Mouse (Mus musculus) hindbrain, embryonic 10.5 days (tissue): ENCODE data around the gene Nedd8. TPM values are rescaled to one million over a fixed set of nuclear protein-coding genes. Genes with fewer than 3 reads are reported as not detected.
A peak's percentile ranks its signal among the peaks of the same experiment; 100 is the strongest.

Source experiments
- DNase-seq: peaks from one replicate; pipeline ENCODE4 v3.0.0-alpha.2; 2017; ENCODE audit warnings: low spot score
- H3K27ac ChIP-seq: fragments of 300-500 bp; sonication (generic); 2 replicates; pipeline ENCODE4 v1.5.1; 2016; ENCODE audit warnings: mild to moderate bottlenecking, moderate library complexity
- H3K27me3 ChIP-seq: fragments of 300-500 bp; sonication (generic); 2 replicates; pipeline ENCODE4 v1.6.1; 2016; ENCODE audit warnings: mild to moderate bottlenecking; ENCODE audit not compliant: poor library complexity, insufficient read depth, severe bottlenecking
- H3K36me3 ChIP-seq: fragments of 300-500 bp; sonication (generic); 2 replicates; pipeline ENCODE4 v1.6.1; 2016; ENCODE audit warnings: mild to moderate bottlenecking, moderate library complexity
- H3K4me1 ChIP-seq: fragments of 300-500 bp; sonication (generic); replicated peaks from 2 replicates; pipeline ENCODE4 v1.6.1; 2016; ENCODE audit warnings: mild to moderate bottlenecking
- H3K4me3 ChIP-seq: fragments of 300-500 bp; sonication (generic); 2 replicates; pipeline ENCODE4 v1.5.1; 2016; ENCODE audit warnings: mild to moderate bottlenecking, moderate library complexity
- H3K9me3 ChIP-seq: fragments of 300-500 bp; sonication (generic); 2 replicates; pipeline ENCODE4 v1.6.1; 2016; ENCODE audit warnings: mild to moderate bottlenecking, moderate library complexity
- WGBS: fragments of 180-500 bp; shearing (Covaris S2); methylation state at CpG from one replicate; pipeline ENCODE4 v1.1.7; 2016; 5-methylcytosine and 5-hydroxymethylcytosine counted together
- polyA plus RNA-seq: library from polyadenylated mRNA; unstranded; fragments of >200 nt; fragmentation: Nextera tagmentation; extraction: Ambion mirVana; gene quantifications from 2 replicates; pipeline ENCODE4 v1.2.1, GENCODE M21; 2016

The Nedd8 gene
- polyA plus RNA-seq, 1 experiment from 2014 or later: 662 TPM

- Histone ChIP-seq H3K27ac (no peak overlapping the region), H3K4me1 (0 out of 2 replicates have a peak, but pooled peaks cover under 1% of the 10 kb centered on the region), H3K9me3 (no peaks in the 10 kb centered on the region), H3K4me3 (no peak overlapping the region), H3K27me3 (0 out of 2 replicates have a peak, but pooled peaks cover 3% of the 10 kb centered on the region), H3K36me3 (no peaks in the 10 kb centered on the region)
- no peak for DNase-seq
- 92% methylated on average over 8 of the region's 8 CpGs for WGBS
Observed at GRCm38 (mm10) chr14:55706051-55706600, 34.2 kb upstream of the Nedd8 start.

- H3K9me3 ChIP-seq: no peaks in the 10 kb centered on the region
- no peak for DNase-seq
- 0 out of 2 replicates have a peak, but pooled peaks cover 2% of the 10 kb centered on the region for H3K4me1 ChIP-seq
- WGBS: 69% methylated on average over 6 of the region's 6 CpGs
- no peaks in the 10 kb centered on the region for H3K27me3 ChIP-seq
- H3K27ac ChIP-seq: no peak overlapping the region
- no peak overlapping the region for H3K4me3 ChIP-seq
- no peaks in the 10 kb centered on the region for H3K36me3 ChIP-seq
Observed at GRCm38 (mm10) chr14:55702761-55703160, 30.8 kb upstream of the Nedd8 start.

- Histone ChIP-seq H3K4me3 (no peak overlapping the region), H3K9me3 (no peaks in the 10 kb centered on the region), H3K4me1 (0 out of 2 replicates have a peak, but pooled peaks cover 2% of the 10 kb centered on the region), H3K27ac (no peak overlapping the region), H3K36me3 (no peaks in the 10 kb centered on the region), H3K27me3 (no peaks in the 10 kb centered on the region)
- no peak for DNase-seq
- 64% methylated on average over 9 of the region's 9 CpGs for WGBS
Observed at GRCm38 (mm10) chr14:55701131-55701530, 29.2 kb upstream of the Nedd8 start.

- Histone ChIP-seq H3K27ac (no peak overlapping the region), H3K36me3 (no peaks in the 10 kb centered on the region), H3K4me3 (no peak overlapping the region), H3K9me3 (peaks cover 8% of the 10 kb centered on the region; the same call in 1 of the 2 replicates), H3K4me1 (0 out of 2 replicates have a peak, but pooled peaks cover 2% of the 10 kb centered on the region), H3K27me3 (no peaks in the 10 kb centered on the region)
- WGBS: 89% methylated on average over 4 of the region's 4 CpGs
- no peak for DNase-seq
Observed at GRCm38 (mm10) chr14:55697226-55697625, 25.3 kb upstream of the Nedd8 start.

GRCm38 (mm10) chr14:55689433-55689832, 17.5 kb upstream of the Nedd8 start:
- Histone ChIP-seq H3K27me3 (no peaks in the 10 kb centered on the region), H3K9me3 (peaks cover 5% of the 10 kb centered on the region; the same call in 1 of the 2 replicates), H3K4me3 (no peak overlapping the region), H3K27ac (no peak overlapping the region), H3K4me1 (no peaks in the 10 kb centered on the region), H3K36me3 (no peaks in the 10 kb centered on the region)
- 79% methylated on average over 10 of the region's 10 CpGs for WGBS
- DNase-seq: no peak

- peaks cover 36% of the 10 kb centered on the region for H3K36me3 ChIP-seq
- no peaks in the 10 kb centered on the region for H3K27me3 ChIP-seq
- H3K4me1 ChIP-seq: peaks cover 13% of the 10 kb centered on the region
- H3K4me3 ChIP-seq: peak overlapping the region; percentile 93
- H3K9me3 ChIP-seq: no peaks in the 10 kb centered on the region
- H3K27ac ChIP-seq: peak overlapping the region; percentile 93
- DNase-seq: no peak
- 17% methylated on average over 3 of the region's 3 CpGs for WGBS
Observed at GRCm38 (mm10) chr14:55682118-55682493, 10.2 kb upstream of the Nedd8 start.

GRCm38 (mm10) chr14:55681160-55682117, 9.5 kb upstream of the Nedd8 start, which contains the start of gene Tinf2:
Gene Tinf2 (minus strand): TSS chr14:55681820.
- WGBS: under 1% methylated on average over 66 of the region's 66 CpGs
- Histone ChIP-seq H3K27ac (peak within 1 kb of the TSS; percentile 93), H3K36me3 (peaks cover 42% of the 10 kb centered on the region)

GRCm38 (mm10) chr14:55677615-55678014, 5.7 kb upstream of the Nedd8 start:
- H3K4me3 ChIP-seq: no peak overlapping the region

More at GRCm38 (mm10) chr14:55681160-55682117, 9.5 kb upstream of the Nedd8 start, which contains the start of gene Tinf2:
- Histone ChIP-seq H3K4me1 (peaks cover 13% of the 10 kb centered on the region), H3K27me3 (no peaks in the 10 kb centered on the region), H3K4me3 (peak within 1 kb of the TSS; percentile 93), H3K9me3 (no peaks in the 10 kb centered on the region)
- DNase-seq: peak; percentile 95

GRCm38 (mm10) chr14:55672741-55673060, 777 bp upstream of the Nedd8 start:
- Histone ChIP-seq H3K9me3 (no peaks in the 10 kb centered on the region), H3K27me3 (no peaks in the 10 kb centered on the region), H3K27ac (peak overlapping the region; percentile 96; the same call in 1 of the 2 replicates), H3K4me3 (peak overlapping the region; percentile 74), H3K36me3 (peaks cover 44% of the 10 kb centered on the region), H3K4me1 (peaks cover 21% of the 10 kb centered on the region)
- WGBS: 79% methylated on average over 7 of the region's 7 CpGs
- DNase-seq: no peak

More at GRCm38 (mm10) chr14:55677615-55678014, 5.7 kb upstream of the Nedd8 start:
- Histone ChIP-seq H3K9me3 (no peaks in the 10 kb centered on the region), H3K36me3 (peaks cover 60% of the 10 kb centered on the region), H3K27me3 (no peaks in the 10 kb centered on the region), H3K4me1 (peaks cover 19% of the 10 kb centered on the region), H3K27ac (no peak overlapping the region)
- no peak for DNase-seq
- 85% methylated on average over 4 of the region's 4 CpGs for WGBS

GRCm38 (mm10) chr14:55671486-55671832, 465 bp downstream of the Nedd8 start:
- Histone ChIP-seq H3K27me3 (no peaks in the 10 kb centered on the region), H3K36me3 (peaks cover 37% of the 10 kb centered on the region), H3K4me1 (peaks cover 21% of the 10 kb centered on the region), H3K9me3 (no peaks in the 10 kb centered on the region), H3K4me3 (peak overlapping the region; percentile 74), H3K27ac (peak overlapping the region; percentile 96)
- 0% methylated on average over 12 of the region's 12 CpGs for WGBS
- no peak for DNase-seq

GRCm38 (mm10) chr14:55660636-55661035, 11.3 kb downstream of the Nedd8 start:
- DNase-seq: no peak
- Histone ChIP-seq H3K9me3 (no peaks in the 10 kb centered on the region), H3K27me3 (no peaks in the 10 kb centered on the region), H3K27ac (0 out of 2 replicates have a peak overlapping the region, but pooled peaks have one; percentile 89), H3K4me3 (peak overlapping the region; percentile 80), H3K36me3 (peaks cover 56% of the 10 kb centered on the region), H3K4me1 (peaks cover 12% of the 10 kb centered on the region)
- 44% methylated on average over 2 of the region's 2 CpGs for WGBS

GRCm38 (mm10) chr14:55659960-55660573, 11.9 kb downstream of the Nedd8 start, which contains the start of gene Mdp1:
Gene Mdp1 (minus strand): TSS chr14:55660508.
- Histone ChIP-seq H3K4me1 (peaks cover 12% of the 10 kb centered on the region), H3K4me3 (peak within 1 kb of the TSS; percentile 80), H3K27me3 (no peaks in the 10 kb centered on the region), H3K27ac (peak within 1 kb of the TSS; percentile 89), H3K9me3 (no peaks in the 10 kb centered on the region), H3K36me3 (peaks cover 54% of the 10 kb centered on the region)
- under 1% methylated on average over 39 of the region's 39 CpGs for WGBS
- peak; percentile 83 for DNase-seq
